13 mouse cellular contexts compared by ENCODE assay signal in genomic region chr7:125138607-125139006, GRCm38 (mm10).
"Had no signal": no experiment of that assay in that cellular context is flagged by ENCODE, and none has a peak within 500 bp of the region (broad histone marks: within the 10 kb centered on the region; RNA-seq: fewer than 3 reads in every experiment).

No protein-coding gene starts in this region.

- DNase-seq: gastrocnemius, postnatal 14 days; gastrocnemius, postnatal 36 days; heart, adult 2 months; heart, postnatal 4 days; kidney, adult 11 months; kidney, adult 2 months; kidney, adult 9 months; kidney, postnatal 14 days; kidney, postnatal 36 days; liver; liver, embryonic 13.5 days had no signal

- ATAC-seq: hindbrain, postnatal 0 days; intestine, embryonic 16.5 days had no signal
